ENCODE assay signal across 8 mouse cellular contexts in genomic region chr1:179960882-179961698, GRCm38 (mm10). TPM values are rescaled to one million over a fixed set of nuclear protein-coding genes. Genes with fewer than 3 reads are reported as not detected.
DNase-seq lines count a peak whose midpoint lies in the region; ATAC-seq lines count a peak whose summit lies in the region.

No protein-coding gene starts in this region.

- ATAC-seq in hindbrain, embryonic 14.5 days (ENCODE audit: low FRiP score), result no peak
- no peak for ATAC-seq in midbrain, embryonic 13.5 days

- WGBS in hindbrain, embryonic 14.5 days, result under 1% methylated on average over 16 of the region's 16 CpGs
- WGBS in midbrain, embryonic 13.5 days, result 3% methylated on average over 16 of the region's 16 CpGs

- peaks cover 34% of the 10 kb centered on the region for H3K4me1 ChIP-seq in hindbrain, embryonic 14.5 days (replicated peaks; ENCODE audit: control insufficient read depth, insufficient read depth, low read length)
- peaks cover 39% of the 10 kb centered on the region for H3K4me1 ChIP-seq in midbrain, embryonic 13.5 days (replicated peaks)

- H3K27ac ChIP-seq in hindbrain, embryonic 14.5 days, result no peak overlapping the region
- no peak overlapping the region for H3K27ac ChIP-seq in midbrain, embryonic 13.5 days

- peak overlapping the region; percentile 95 for H3K9ac ChIP-seq in hindbrain, embryonic 14.5 days
- H3K9ac ChIP-seq in midbrain, embryonic 13.5 days (replicated peaks), result peak overlapping the region; percentile 94

- H3K9me3 ChIP-seq in hindbrain, embryonic 14.5 days (ENCODE audit: control insufficient read depth, low read length), result no peaks in the 10 kb centered on the region
- no peaks in the 10 kb centered on the region for H3K9me3 ChIP-seq in midbrain, embryonic 13.5 days

- H3K4me3 ChIP-seq in hindbrain, embryonic 14.5 days (replicated peaks; ENCODE audit: low read length), result peak overlapping the region; percentile 67
- H3K4me3 ChIP-seq in midbrain, embryonic 13.5 days (replicated peaks), result peak overlapping the region; percentile 77

- no peaks in the 10 kb centered on the region for H3K36me3 ChIP-seq in hindbrain, embryonic 14.5 days (replicated peaks; ENCODE audit: control insufficient read depth, insufficient read depth)
- H3K36me3 ChIP-seq in midbrain, embryonic 13.5 days, result no peaks in the 10 kb centered on the region

- peak overlapping the region; percentile 85 for H3K4me2 ChIP-seq in hindbrain, embryonic 14.5 days (replicated peaks)
- peak overlapping the region; percentile 65 for H3K4me2 ChIP-seq in midbrain, embryonic 13.5 days (replicated peaks)

- peak; percentile 51 for DNase-seq in cerebellum, adult 9-10 months
- DNase-seq in cerebellum, adult 11-12 months, result no peak
- DNase-seq in B cell, adult 2 months, result peak; percentile 19 to 30
- peak; percentile 27 for DNase-seq in embryo, embryonic 9.5 days (ENCODE audit: extremely low spot score)
- DNase-seq in hindbrain, embryonic 14.5 days (ENCODE audit: low spot score), result peak; percentile 29
- DNase-seq in left cerebral cortex, adult 18-20 months (ENCODE audit: low spot score in 2 of 2), result no peak
- no peak for DNase-seq in right cerebral cortex, postnatal 14 days

- H3K27me3 ChIP-seq in hindbrain, embryonic 14.5 days (ENCODE audit: control insufficient read depth, insufficient read depth, low read length), result no peaks in the 10 kb centered on the region
- no peaks in the 10 kb centered on the region for H3K27me3 ChIP-seq in midbrain, embryonic 13.5 days

RNA-seq across cellular contexts. Expression of gene Cdc42bpa, which starts 0.8 kb away (rescaled TPM):
- polyA plus RNA-seq in hindbrain, embryonic 14.5 days (2014; fragmentation: Nextera tagmentation; extraction: Ambion mirVana), result 25.0 and 27.0 TPM in 2 replicates
- 20.8 and 25.5 TPM in 2 replicates for polyA plus RNA-seq in midbrain, embryonic 13.5 days (2015; fragmentation: Nextera tagmentation; extraction: Ambion mirVana)
- 100 to 1,000 TPM; 223 to 236 TPM for total RNA-seq in left cerebral cortex, adult 18-20 months (2021)

Comparison
In these comparisons a context has a peak if more than half of its experiments do, and no peak if none do; other contexts are left out.
1. DNase-seq: peak in cerebellum, adult 9-10 months (single experiment), B cell, adult 2 months (2 of 2), embryo, embryonic 9.5 days (single experiment) and hindbrain, embryonic 14.5 days (single experiment); none in cerebellum, adult 11-12 months (single experiment), left cerebral cortex, adult 18-20 months (0 of 2) and right cerebral cortex, postnatal 14 days (single experiment).